Mouse (Mus musculus) hindbrain, embryonic 12.5 days (tissue): Measurements from ENCODE around the gene Pacsin2. TPM values are rescaled to one million over a fixed set of nuclear protein-coding genes. Genes with fewer than 3 reads are reported as not detected.

Experiments used
- polyA plus RNA-seq: library from polyadenylated mRNA; unstranded; fragments of >200 nt; fragmentation: Nextera tagmentation; extraction: Ambion mirVana; gene quantifications from 2 replicates; pipeline ENCODE4 v1.2.1, GENCODE M21; 2016

Gene Pacsin2
- polyA plus RNA-seq, 1 experiment from 2014 or later, result 46.9 TPM

Other genes with a start within 250 kb of the Pacsin2 start
- 2.0 and 2.2 TPM in 2 replicates for gene A4galt, start 212.8 kb downstream of the Pacsin2 start, polyA plus RNA-seq
- gene Arfgap3, start 114.4 kb downstream of the Pacsin2 start, polyA plus RNA-seq, result 44.2 and 51.1 TPM in 2 replicates
- gene Ttll1, start 46.3 kb upstream of the Pacsin2 start, polyA plus RNA-seq, result 64.1 and 77.2 TPM in 2 replicates
- gene Bik, start 62.3 kb upstream of the Pacsin2 start, polyA plus RNA-seq, result 2.0 and 2.1 TPM in 2 replicates
- gene Tspo, start 99.0 kb upstream of the Pacsin2 start, polyA plus RNA-seq, result 19.5 and 21.9 TPM in 2 replicates
- gene Mcat, start 99.2 kb upstream of the Pacsin2 start, polyA plus RNA-seq, result 38.9 and 40.7 TPM in 2 replicates
- gene Ttll12, start 130.6 kb upstream of the Pacsin2 start, polyA plus RNA-seq, result 44.3 and 45.1 TPM in 2 replicates